Mouse (Mus musculus): Measurements from ENCODE around the gene Fer1l5.

Fer1l5 gene

DNA sequence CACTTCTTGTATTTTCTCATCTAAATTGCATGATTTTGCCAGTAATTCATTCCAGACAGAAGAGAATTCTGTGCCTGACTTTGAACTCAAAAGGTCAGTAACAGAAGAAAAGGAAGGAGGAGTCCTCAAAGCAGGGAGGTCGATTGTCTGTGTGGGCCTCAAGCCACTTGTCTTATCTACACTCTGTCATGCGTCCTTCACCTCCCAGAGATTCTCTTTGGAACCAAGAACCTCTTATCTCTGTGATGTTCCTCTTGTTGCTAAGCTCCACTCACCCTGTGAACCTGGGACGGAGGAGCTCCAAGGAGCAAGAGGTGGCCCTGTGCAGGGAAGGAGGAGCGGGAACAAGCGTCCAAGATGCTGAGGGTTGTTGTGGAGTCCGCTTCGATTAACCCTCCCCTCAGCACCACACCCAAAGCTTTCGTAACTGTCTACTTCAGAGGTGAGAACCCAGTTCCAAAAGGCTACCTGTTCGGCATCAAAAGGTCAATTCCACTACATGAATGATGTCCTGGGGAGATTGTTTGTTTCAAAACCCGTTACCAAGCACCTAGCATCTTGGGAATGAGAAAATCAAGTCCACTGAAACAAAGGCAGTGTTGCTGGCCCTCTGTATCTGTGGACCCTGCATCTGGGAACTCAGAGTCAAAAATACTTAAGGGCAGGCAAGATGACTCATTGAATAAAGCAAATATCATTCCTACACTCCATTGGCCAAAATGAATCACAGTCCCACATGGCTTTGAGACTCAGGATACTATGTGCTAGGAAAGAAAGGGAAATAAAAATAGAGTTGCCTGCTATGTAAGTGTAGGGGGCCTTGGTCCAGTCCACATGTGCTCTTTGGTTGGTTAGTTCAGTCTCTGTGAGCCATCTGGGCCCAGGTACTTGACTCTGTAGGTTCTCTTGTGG lies at the start of gene Fer1l5:
Gene Fer1l5, plus strand, starts transcription at position 358 of the 912 bp plus-strand sequence.
- no peak for DNase-seq (ENCODE audit: low spot score in 2 of 2)

DNA sequence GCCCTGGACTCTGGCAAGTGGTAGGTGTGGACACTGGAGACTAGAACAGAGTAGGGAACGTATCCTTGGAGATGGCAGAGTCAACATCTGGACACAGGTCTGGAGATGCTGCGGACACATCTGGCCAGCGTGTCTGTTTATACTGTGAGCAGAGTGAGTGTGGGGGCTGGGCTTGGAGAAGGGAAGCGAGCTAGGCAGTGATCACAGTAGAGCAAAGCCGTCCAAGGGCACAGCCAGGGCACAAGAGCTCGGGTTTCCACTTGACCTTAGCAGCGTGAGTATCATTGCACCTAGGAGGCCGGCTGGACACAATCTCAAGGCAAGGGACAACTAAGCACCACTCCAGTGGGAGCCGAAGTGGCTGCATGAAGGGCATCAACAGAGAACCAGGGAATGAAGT lies 49.0 kb upstream of the Fer1l5 start:
- no peak for DNase-seq (ENCODE audit: low spot score in 2 of 2)

DNA sequence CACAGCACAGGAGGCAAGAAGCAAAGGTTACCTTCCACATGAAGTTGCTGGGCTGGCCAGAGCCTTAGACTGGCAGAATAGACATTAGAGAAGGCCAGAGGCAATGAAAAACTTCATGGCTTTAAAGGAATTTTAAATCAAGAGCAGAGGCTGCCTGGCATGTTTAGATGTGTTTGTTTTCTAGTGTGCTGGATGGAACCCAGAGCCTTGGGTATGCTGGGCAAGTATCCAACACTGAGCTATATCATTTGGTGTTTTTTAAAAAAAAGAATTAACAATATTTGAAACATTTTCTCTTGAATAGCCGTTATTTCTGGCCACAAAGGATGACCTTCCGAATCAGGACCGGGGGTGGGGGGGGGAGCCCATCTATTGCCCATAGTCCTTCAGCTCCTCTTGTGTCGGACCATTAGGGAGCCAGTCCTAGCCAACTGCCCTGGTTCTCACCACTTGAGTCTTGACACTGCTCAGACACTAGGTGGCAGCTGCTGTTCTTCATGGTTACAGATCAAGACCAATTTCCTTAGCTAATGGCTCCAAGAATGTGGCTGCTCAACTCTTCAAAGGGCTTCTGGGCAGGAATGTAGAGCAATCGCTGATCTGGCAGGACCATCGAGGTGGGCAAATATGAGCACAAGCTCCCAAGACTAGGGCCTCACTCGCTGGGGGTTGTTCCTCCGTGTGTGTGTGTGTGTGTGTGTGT lies 48.2 kb upstream of the Fer1l5 start:
- DNase-seq (ENCODE audit: low spot score in 2 of 2) = no peak

DNA sequence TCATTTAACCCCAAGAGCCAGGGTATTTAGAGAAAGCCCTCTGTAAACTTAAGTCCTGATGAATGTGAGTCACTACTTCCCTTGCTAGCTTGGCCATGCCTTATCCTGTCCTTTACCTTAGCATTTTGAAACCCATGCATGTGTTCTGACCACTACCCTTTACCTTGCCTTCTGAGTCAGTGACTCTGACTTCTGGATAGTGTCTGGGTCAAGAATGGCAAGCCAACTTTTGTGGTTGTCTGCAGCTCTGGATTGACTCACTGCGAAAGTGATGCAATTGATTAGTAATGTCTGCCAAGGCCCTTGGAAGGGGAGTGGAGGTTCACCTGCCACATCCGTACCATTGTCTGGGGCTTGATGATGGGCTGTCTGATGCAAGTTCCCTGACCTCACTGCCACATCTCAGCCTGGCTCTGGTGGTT lies 46.2 kb upstream of the Fer1l5 start:
- no peak for DNase-seq (ENCODE audit: low spot score in 2 of 2)

DNA sequence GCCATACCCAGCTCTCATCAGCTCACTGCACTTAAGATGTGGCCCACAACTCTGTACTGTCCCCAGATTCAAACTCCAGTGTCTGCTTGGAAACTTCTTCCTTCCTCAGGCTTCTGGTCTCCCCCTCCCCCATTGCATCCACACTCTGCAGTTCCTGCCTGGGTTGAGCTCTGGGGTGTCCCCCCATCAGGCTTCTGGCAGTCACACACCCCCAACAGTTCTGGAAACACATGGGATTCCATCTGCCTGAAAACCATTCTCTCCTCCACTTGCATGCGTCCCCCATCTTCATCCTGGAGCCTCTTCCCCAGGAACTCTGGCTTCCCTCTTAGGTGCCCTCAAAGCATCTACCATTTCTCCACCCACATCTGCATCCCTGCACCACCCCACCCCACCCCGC lies 45.3 kb upstream of the Fer1l5 start:
- DNase-seq (ENCODE audit: low spot score in 2 of 2) = no peak

DNA sequence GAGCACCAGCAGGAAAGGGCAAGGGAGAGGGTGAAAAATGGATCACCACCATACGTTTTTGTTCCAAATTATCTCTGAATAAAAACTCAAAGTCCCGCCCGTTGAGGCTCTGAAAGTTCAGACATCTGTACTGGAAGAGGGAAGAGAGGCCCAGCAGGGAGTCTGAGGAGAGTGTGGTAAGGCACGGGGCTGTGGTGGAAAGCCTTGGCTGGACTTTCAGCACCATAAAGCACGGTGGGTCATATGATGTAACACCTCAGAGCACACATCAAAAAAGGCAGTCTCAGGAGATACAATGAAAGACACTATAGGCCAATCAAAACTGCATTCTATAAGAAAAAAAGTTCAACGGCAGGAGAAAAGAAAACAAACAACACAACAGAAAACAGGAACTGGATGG lies 40.3 kb upstream of the Fer1l5 start:
- DNase-seq (ENCODE audit: low spot score in 2 of 2) = no peak

DNA sequence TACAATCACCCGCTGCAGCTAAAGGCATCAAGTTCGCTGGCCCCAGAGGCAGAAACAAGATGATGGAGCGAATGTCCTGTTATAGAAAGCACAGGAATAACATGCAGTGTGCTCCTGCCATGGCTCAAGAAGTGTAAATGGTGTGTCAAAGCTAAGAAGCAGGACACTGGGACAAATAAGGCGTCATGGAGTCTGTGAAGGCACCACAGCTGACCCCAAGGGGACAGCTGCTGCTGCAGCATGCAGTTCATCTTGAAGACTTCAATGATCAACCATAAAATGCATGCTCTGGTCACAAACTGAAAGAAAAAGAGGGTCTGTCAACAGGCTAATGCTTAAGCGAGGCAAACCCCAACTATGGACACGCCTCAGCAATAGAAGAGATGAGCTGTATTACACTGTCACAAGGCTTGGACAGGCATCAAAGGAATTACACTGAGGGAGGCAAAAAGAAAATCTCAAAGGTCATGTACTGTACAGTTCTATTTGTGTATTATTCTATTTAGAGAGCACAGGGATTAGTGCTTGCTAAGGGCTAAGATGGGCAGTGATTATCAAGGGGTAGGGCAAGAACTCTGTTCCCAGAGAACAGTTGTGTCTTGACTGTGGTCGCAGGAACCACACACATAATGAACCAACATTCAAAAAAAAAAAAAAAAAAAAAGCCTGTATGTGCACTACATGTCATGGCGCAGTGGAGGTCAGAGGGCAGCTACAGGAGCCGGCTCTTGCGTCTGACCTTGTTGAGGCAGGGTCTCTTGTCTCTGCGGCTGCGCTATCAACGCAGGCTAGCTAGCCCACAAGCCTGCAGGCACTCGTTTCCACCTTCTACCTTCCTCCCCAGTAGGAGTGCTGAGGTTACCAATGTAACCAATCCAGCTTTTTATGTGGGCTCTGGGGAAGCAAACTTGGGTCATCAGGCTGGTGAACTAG lies 38.9 kb upstream of the Fer1l5 start:
- DNase-seq (ENCODE audit: low spot score in 2 of 2) = no peak

DNA sequence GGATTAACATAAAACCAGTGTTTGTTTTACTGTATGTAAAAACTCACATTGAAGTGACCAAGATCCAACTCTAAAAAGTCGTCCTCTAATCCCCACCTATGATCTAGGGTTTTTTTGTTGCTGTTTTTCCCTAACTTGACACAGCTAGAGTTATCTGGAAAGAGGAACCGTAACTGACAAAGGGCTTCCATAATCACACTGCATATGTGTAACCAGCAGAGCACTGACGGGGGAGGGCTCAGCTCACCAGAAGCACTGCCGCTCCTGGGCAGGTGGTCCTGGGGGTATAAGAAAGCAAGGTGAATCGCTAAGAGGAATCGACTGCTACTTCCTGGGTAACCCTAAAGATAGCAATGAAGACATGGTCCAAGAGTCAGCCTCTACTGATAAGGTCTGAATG lies 29.5 kb upstream of the Fer1l5 start:
- DNase-seq (ENCODE audit: low spot score in 2 of 2) = no peak

DNA sequence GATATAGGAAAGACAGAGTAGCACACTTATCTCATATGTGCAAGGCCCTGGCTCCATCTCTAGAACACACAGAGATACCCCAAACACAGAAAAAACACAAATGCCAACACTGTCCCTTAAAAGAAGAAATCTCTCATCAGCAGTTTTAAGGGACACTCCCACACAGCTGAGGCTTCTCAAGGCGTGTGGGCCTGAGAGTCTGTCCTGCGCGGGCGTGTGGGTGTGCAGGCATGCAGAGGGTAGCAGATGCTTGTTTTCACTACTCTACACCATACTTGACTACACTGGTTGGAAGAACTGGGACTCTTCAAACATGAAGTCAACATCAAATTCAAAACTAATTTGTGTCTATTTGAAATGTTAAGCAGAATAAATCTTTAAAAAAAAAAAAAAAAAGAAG lies 19.7 kb upstream of the Fer1l5 start:
- DNase-seq (ENCODE audit: low spot score in 2 of 2) = no peak

DNA sequence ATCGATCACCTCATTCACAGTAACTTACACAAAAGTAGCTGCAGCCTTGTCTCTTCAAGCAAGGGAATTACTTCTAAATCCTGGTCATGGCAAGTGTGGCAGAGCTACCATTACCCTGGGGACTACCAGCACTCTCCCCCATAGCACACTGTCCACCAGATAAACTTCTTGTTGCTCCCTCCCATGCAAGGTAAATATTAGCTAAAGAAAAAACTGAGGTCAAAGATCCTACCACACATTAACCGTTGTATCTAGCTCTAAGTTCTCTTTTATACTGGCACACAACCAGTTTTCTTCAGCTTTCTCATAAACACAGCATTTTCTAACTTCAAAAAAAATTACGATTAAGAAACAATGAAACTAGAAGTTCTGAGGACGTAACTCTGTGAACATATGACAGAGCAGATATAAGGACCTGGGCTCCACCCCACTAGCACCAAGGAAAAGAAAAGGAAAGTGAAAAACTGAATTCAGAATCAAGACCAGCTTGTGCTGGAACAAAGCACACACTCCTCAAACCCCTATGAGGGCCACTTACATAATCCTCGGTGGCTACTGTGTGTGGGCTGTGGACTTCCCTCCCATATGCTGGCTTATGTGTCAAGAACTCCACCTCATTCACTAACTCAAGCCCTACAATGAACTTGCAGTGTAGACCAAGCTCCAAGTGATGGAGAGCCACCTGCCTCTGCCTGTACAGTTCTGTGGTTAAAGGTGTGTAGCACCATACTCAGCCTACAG lies 15.0 kb upstream of the Fer1l5 start:
- no peak for DNase-seq (ENCODE audit: low spot score in 2 of 2)

DNA sequence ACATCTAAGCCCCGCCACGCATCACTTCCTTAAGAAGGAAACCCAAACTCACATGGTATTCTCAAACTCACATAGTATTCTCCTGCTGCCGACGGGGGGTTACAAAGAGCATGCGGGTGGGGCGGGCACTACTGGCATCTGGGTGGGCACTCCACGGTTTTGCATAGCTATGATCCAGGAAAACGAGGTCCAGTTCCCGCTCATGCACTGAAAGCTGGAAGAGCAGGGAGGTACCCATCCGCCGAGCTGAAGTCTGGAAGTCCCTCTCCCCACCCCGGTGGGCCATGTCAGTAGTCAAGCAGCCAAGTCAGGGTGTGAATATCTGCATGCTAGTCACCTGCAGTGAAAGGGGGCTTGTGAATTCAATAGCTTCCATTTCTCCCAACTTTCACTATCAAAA lies 4.4 kb upstream of the Fer1l5 start:
- no peak for DNase-seq (ENCODE audit: low spot score in 2 of 2)

DNA sequence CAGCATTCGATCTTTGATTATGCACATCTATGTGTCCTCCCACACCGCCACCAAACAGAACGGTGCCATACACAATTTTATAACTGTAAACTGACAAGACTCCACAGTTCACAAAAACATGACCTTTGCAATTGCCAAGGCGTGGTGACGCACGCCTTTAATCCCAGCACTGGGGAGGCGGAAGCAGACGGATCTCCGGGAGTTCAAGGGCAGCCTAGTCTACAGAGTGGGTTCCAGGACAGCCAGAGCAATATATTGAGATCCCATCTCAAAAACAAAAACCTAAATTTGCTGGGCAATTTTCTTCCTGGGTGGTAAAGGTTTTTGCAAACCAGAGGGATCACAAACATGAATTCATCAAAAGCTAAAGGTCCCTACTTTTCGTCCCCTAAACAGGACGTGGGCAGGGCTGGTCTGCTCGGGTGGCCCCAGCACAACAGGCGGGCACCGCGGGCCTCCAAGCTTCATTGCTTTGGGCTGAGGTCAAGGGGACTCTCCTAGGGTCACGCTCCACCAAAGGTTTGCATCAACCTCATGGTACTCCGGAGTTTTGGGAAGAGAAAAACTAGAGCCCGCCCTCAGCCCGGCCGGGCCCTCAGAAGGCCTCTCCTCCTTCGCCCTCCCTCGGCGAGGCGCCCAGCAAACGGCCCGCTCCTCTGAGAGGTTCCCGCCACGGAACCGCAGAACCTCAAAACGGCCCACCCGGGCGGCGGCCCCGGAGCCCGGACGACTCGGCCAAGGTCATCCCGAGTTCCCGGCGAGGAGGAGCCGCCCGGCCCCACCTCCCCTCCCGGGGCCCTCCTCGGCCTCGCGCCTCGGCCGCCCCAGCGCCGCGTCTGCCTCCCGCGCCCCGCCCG lies 3.8 kb upstream of the Fer1l5 start:
- DNase-seq (ENCODE audit: low spot score in 2 of 2) = peak; percentile 53 to 84

DNA sequence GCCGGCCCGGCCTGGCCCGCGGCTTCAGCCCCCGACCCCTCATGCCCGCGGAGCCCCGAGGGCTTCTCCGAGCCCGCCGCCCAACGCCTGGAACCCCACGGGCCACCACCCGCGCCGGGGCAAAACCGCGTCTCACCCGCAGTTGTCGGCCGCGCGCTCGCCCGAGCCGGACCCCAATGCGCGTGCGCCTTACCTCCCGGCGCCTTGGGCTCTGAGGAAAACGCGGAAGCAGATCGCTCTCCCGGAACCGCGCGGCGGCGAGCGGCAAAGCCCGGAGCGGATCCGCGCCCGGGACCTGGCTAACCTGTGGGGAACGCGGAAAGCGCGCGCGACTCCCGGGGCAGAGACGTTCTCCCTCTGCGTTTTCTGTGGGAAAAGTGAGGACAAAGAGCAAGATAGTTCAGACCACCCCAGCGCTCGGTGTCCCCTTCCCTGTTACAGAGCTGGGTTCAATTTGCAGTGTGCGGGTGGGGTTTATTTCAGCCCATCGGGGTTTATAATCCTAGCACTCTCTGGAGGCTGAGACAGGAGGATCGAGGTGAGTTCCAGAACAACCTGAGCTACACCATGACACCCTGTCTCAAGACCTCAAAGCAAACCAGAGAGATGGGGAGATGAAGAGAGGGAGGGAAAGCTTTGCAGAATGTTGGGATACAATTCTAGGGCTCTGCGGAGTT lies 3.0 kb upstream of the Fer1l5 start, which contains the start of gene Kansl3:
Gene Kansl3, minus strand, starts transcription at position 213 of the 677 bp plus-strand sequence.
- peak; percentile 90 to 97 for DNase-seq (ENCODE audit: low spot score in 2 of 2)

DNA sequence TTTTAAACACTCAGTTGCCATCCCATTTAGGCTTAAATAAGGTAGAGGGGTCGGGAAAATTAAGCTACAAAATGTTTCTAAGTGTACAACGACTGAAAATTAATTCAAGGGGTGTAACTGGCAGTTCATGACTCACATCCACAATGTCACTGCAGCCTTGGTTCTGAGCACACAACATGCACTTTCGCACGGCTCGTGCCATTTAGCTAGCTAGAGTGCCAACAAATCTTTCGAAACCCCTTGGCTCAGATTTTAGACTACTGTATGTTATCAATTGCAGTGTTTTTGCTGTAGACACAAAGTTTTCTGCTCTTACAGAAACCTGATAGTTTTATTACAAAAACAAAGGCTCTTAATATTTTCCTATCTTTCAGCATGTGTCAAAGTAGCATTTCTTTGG lies 1.2 kb upstream of the Fer1l5 start:
- no peak for DNase-seq (ENCODE audit: low spot score in 2 of 2)

DNA sequence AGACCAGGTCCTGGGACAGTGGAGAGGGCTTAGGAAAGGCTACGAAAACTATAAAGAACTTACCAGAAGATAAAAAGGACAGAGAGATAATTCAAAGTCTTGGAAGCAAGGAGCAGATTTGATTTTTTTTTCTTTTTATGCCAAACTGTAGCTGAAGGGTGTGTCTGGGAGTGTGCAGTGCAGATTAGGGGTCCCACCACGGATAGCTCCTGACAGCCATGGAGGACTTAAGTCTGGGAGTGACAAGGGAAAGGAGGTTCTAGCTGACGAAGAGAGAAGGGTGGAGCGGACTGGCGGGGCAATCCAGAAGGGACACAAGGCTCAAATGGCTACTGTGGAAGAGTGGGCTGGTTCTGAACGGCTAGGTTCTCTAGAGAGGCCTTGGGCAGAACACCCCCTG lies 6.8 kb downstream of the Fer1l5 start:
- DNase-seq (ENCODE audit: low spot score in 2 of 2) = no peak

DNA sequence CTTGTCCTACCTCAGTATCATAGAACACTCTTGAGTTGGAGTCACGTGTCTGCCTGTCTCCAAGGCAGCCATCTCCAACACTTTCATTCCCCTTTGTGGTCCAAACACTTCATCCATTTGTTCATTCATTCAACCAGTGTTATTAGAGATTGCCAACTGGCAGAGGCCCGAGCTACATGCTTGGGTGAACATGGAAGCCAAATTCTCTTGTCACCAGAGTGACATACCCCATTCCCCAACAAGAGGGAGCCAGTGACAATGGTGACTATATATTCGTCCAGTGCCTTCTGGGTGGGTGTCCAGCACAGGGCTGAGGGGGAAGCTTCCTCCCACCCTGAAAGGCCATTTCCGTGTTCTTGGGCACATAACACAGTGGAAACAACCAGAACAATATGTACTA lies 7.5 kb downstream of the Fer1l5 start:
- DNase-seq (ENCODE audit: low spot score in 2 of 2) = no peak

DNA sequence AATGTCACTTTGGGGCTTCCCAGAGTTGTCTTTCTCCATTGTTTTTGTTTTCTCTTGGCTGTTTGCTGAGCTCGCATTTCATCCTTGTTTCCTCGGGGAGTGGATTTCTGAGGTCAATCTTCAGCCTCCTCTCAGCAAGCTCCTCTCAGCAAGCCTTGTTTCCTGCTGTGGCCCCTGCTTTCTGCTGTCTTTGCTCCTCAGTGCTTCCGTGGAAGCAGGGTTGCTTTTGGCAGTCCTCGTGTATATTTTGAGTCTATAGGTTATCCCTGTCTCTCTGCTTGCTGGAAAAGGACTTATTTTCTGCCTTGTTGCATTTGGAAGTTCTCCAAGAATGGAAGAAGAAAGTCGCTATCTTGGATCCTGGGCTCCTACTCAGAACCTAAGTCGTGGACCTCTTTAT lies 24.9 kb downstream of the Fer1l5 start:
- DNase-seq (ENCODE audit: low spot score in 2 of 2) = no peak

DNA sequence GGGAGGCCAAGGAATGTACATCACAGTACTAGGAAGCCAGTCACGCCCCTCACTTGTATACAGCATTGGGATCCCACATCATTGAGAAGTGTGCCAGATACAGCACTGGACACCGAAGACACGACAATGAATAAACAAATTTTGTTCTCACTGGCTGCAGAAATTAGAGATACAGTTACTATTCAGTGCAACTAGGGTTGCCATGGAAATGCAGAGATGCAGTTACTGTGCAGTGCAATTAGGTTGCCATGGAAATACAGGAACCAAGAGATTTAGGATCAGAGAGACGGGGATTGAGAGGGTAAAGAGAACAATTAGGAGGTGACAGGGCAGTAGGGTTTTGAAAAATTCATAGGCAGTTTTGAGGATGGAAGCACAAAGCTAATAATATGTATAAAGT lies 29.4 kb downstream of the Fer1l5 start:
- DNase-seq (ENCODE audit: low spot score in 2 of 2) = no peak

DNA sequence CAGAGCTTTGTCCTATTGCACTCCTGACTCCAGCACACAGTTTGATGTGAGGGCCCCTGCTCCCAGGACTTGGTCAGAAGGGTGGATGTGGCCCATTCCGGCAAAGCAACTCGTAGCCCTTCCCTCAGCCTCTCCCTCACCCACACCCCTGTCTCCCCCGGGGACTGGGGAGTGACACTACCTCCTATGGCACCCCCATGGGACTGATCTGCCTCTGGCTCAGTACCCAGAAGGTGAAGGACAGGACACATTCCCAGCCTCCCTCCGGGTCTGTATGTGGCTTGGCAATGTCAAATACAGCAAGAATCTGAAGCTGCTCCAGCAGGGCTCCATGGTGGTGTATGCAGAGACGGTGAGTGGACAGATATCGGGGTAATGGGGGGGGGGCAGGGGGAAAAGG lies 32.4 kb downstream of the Fer1l5 start:
- DNase-seq (ENCODE audit: low spot score in 2 of 2) = no peak

DNA sequence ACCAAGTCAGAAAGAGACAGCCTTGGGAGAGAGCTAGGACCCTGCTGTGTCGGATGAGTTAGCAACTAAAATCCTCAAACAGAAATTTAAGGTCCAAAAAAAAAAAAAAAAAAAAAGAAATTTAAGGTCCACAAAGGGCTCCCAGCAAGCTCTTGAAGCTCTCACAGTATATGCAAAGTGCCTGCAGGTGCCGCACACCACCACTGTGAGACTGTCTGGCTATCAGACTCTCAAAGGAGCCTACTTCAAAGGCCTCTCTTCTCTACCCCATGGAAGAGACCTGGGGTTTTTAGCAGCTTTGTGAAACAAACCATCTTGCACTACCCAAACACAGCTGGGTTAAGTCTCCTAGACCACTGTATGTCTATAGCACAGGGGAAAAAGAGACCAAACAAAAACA lies 57.4 kb downstream of the Fer1l5 start:
- DNase-seq (ENCODE audit: low spot score in 2 of 2) = no peak

Measured in spleen, postnatal 4 days (tissue).